Mouse (Mus musculus) neural tube, embryonic 12.5 days (tissue): ENCODE results near the gene Nrn1l. TPM values are rescaled to one million over a fixed set of nuclear protein-coding genes. Genes with fewer than 3 reads are reported as not detected.

ENCODE experiments used
- ATAC-seq: fragments of 200-750 bp; cut with Nextera tagmentation; 2 replicates; pipeline ENCODE4 v1.8.0; 2017; ENCODE audit warnings: low read depth, mild to moderate bottlenecking, moderate TSS enrichment, moderate library complexity; ENCODE audit not compliant: low FRiP score
- H3K27ac ChIP-seq: fragments of 300-500 bp; sonication (generic); 2 replicates; pipeline ENCODE4 v1.5.1; 2016
- H3K27me3 ChIP-seq: fragments of 300-500 bp; sonication (generic); replicated peaks from 2 replicates; pipeline ENCODE4 v1.6.1; 2016; ENCODE audit warnings: mild to moderate bottlenecking
- H3K36me3 ChIP-seq: fragments of 300-500 bp; sonication (generic); 2 replicates; pipeline ENCODE4 v1.6.1; 2016; ENCODE audit warnings: mild to moderate bottlenecking
- H3K4me1 ChIP-seq: fragments of 300-500 bp; sonication (generic); 2 replicates; pipeline ENCODE4 v1.6.1; 2016
- H3K4me2 ChIP-seq: fragments of 300-500 bp; sonication (generic); replicated peaks from 2 replicates; pipeline ENCODE4 v1.6.1; 2016; ENCODE audit warnings: mild to moderate bottlenecking
- H3K4me3 ChIP-seq: fragments of 300-500 bp; sonication (generic); 2 replicates; pipeline ENCODE4 v1.5.1; 2016
- H3K9ac ChIP-seq: fragments of 300-500 bp; sonication (generic); 2 replicates; pipeline ENCODE4 v1.6.1; 2016; ENCODE audit warnings: mild to moderate bottlenecking
- H3K9me3 ChIP-seq: fragments of 300-500 bp; sonication (generic); 2 replicates; pipeline ENCODE4 v1.6.1; 2016; ENCODE audit warnings: mild to moderate bottlenecking
- WGBS: fragments of 180-500 bp; shearing (Covaris S2); methylation state at CpG from one replicate; pipeline ENCODE4 v1.1.7; 2016; 5-methylcytosine and 5-hydroxymethylcytosine counted together
- polyA plus RNA-seq: library from polyadenylated mRNA; unstranded; fragments of >200 nt; fragmentation: Nextera tagmentation; extraction: Ambion mirVana; gene quantifications from 2 replicates; pipeline ENCODE4 v1.2.1, GENCODE M21; 2016

Gene Nrn1l
- polyA plus RNA-seq, 1 experiment from 2014 or later: not detected

DNA sequence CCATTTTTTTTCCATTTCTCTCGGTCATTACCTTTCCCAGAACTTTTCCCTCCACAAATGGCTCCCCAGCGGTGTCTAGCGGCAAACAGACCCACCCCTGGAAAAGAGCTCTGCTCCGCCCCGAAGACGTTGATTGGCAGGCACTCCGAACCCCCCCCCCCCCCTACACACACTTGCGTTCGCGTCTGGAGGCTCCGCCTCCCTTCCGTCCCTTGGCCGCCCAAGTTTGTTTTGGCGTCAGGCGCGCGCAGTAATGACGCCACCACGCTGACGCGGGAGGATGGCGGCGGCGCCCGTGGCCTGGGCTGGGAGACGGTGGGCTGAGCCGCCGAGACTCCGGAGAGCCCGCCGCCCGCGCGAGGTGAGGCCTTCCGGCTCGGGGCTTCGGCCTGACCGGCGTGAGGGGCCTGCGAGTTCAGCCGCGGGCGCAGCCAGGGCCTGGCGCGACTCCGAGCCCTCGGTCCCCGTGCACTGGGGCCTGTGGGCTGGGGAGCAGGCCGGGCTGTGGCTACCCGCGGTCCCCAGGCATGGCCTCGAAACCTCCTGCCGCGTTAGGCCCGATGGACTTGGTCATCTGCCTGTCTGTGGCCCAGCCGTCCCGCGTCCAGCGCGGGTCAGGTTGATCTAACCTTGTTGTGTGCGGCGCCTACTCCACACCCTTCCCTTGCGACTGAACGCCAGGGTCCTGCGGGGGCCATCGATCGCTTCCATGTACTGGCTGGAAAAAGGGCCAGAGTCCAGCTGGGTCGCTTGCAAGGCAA is 7.0 kb downstream of the Nrn1l start, which contains the start of gene Pskh1:
TSS of gene Pskh1 (plus strand) at position 262 of the 761 bp plus-strand sequence.
- peak within 1 kb of the TSS; percentile 93 for H3K4me2 ChIP-seq
- no peaks in the 10 kb centered on the region for H3K9me3 ChIP-seq
- H3K27me3 ChIP-seq: no peaks in the 10 kb centered on the region
- under 1% methylated on average over 68 of the region's 68 CpGs for WGBS
- ATAC-seq: peak; percentile 97
- H3K4me1 ChIP-seq: peaks cover 7% of the 10 kb centered on the region
- H3K9ac ChIP-seq: peak within 1 kb of the TSS; percentile 96
- H3K4me3 ChIP-seq: peak within 1 kb of the TSS; percentile 96
- H3K36me3 ChIP-seq: no peaks in the 10 kb centered on the region
- peak within 1 kb of the TSS; percentile 64; the same call in 1 of the 2 replicates for H3K27ac ChIP-seq

DNA sequence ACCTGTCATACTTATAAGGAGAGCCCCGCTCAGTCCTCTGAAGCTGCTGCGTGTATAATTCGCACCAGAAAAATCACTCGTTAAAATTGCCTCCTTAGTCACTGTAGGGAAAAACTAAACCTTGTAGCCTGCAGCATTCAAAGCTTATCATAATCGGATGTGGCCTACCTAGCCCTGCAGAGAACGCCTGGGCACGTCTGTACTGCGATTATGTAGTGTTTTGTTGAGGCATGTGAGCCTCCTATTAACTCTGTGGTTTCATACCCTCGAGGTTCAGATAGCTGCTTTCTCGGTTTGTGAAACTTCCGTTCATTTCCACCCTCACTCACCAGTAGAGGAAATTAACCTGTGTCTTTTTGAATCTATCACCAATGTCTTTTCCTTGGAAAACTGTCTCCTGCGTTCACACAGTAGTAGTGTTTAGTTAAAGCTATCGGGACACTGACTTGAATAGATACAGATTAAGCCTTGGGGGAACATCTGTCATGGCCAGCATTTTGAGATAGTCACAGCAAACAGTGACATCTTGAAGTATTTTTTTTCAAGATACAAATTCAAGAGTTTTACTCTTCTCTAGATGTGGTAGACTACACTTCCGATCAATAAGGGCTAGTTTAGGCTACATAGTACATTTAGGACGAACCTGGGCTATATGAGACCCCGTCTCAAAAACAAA is 7.7 kb downstream of the Nrn1l start:
- no peaks in the 10 kb centered on the region for H3K27me3 ChIP-seq
- H3K36me3 ChIP-seq: no peaks in the 10 kb centered on the region
- no peak for ATAC-seq
- peak overlapping the region; percentile 93 for H3K4me2 ChIP-seq
- H3K4me3 ChIP-seq: peak overlapping the region; percentile 96
- peak overlapping the region; percentile 64; the same call in 1 of the 2 replicates for H3K27ac ChIP-seq
- no peaks in the 10 kb centered on the region for H3K9me3 ChIP-seq
- peak overlapping the region; percentile 96 for H3K9ac ChIP-seq
- H3K4me1 ChIP-seq: peaks cover 7% of the 10 kb centered on the region
- WGBS: 40% methylated on average over 16 of the region's 16 CpGs

DNA sequence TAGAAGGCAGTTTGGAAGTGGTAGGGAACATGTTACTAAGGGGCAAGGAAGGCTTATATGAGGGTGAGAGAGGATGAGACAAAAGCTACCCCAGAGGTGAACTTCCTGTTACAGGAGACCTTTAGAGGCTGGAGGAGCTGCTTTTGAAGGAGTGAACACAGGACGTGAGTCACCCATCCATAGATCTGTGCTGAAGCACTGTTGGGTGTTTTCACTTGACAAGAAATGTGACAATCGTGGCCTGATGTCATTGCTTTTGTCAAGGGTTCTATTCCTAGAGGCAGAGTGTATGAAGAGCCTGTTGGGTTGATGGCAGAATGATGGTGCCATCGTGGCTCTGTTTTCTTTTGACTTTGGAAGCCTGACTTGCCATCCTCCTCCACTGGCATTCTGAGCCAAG is 26.0 kb downstream of the Nrn1l start:
- H3K9me3 ChIP-seq: no peaks in the 10 kb centered on the region
- H3K27ac ChIP-seq: no peak overlapping the region
- H3K4me3 ChIP-seq: no peak overlapping the region
- no peak overlapping the region for H3K9ac ChIP-seq
- no peak for ATAC-seq
- H3K4me1 ChIP-seq: no peaks in the 10 kb centered on the region
- H3K27me3 ChIP-seq: no peaks in the 10 kb centered on the region
- peaks cover 17% of the 10 kb centered on the region; the same call in 1 of the 2 replicates for H3K36me3 ChIP-seq
- H3K4me2 ChIP-seq: no peak overlapping the region
- 91% methylated on average over 3 of the region's 3 CpGs for WGBS

DNA sequence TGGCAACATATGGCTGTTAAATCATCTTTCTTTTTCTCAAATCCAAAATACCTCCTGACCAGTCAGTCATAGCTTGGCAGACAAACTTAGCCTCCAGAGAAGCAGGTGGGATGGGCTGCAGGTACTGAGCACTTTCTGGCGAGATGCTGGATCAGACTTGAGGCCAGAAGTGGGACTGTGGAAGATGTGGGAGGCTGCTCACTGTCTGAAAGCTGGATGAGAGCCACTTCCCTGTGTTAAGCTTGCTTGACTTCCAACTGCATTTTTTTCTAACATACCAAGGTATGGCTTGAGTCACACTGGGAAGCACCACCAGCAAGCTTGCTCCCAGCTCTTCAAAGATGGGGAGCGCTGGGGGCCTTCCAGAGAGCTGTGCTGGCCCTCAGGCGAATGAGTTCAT is 31.8 kb downstream of the Nrn1l start:
- Histone ChIP-seq H3K4me2 (no peak overlapping the region), H3K36me3 (peaks cover 9% of the 10 kb centered on the region; the same call in 1 of the 2 replicates), H3K27me3 (no peaks in the 10 kb centered on the region), H3K27ac (no peak overlapping the region), H3K9me3 (no peaks in the 10 kb centered on the region), H3K9ac (no peak overlapping the region), H3K4me3 (no peak overlapping the region), H3K4me1 (no peaks in the 10 kb centered on the region)
- ATAC-seq: no peak
- WGBS: 74% methylated on average over 3 of the region's 3 CpGs

DNA sequence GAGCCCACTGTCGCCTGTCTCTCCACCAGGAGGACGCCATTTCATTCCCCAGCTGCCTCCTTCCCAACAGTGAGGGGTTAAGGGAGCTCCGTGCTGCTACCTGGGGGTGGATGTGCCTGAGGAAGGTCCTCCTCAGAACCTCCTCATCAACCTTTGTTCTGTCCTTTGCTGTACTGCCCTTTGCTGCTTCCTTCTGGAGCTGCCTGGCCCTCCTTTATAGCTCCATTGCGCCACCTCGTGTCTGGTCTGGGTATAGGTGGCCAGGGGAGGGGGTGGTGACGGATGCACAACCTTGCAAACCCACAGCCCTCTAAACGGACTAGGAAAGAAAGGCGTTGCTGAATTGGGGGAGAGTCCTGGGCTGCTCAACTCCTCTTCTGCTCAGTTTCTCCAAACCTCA is 37.2 kb downstream of the Nrn1l start:
- H3K4me3 ChIP-seq: no peak overlapping the region
- no peaks in the 10 kb centered on the region for H3K27me3 ChIP-seq
- 14% methylated on average over 8 of the region's 8 CpGs for WGBS
- H3K4me2 ChIP-seq: no peak overlapping the region
- 0 out of 2 replicates have a peak overlapping the region, but pooled peaks have one; percentile 33 for H3K9ac ChIP-seq
- H3K27ac ChIP-seq: no peak overlapping the region
- peaks cover 10% of the 10 kb centered on the region; the same call in 1 of the 2 replicates for H3K36me3 ChIP-seq
- H3K4me1 ChIP-seq: peaks cover 5% of the 10 kb centered on the region; the same call in 1 of the 2 replicates
- no peaks in the 10 kb centered on the region for H3K9me3 ChIP-seq
- peak; percentile 67 for ATAC-seq

DNA sequence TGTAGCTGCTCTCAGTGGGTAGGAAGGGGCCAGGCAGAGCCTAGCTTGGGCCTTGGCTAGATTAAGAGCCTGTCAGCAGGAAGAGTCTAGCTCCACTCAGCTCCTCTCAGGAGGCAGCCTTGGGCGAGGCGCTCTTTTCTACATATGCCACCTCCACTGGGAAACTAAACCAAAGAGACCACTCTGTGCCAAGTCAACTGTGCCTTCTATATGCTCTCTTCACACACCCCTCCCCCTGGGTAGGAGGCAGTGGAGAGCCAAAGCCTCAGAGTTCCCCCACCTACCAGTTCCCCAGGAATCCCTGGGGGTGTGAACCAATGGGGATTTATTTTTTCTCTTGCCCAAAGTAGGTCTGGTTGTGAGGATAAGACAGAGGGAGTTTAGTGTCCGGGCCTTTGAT is 37.9 kb downstream of the Nrn1l start:
- H3K36me3 ChIP-seq: peaks cover 10% of the 10 kb centered on the region; the same call in 1 of the 2 replicates
- 91% methylated on average over 3 of the region's 3 CpGs for WGBS
- no peak overlapping the region for H3K4me3 ChIP-seq
- ATAC-seq: no peak
- no peaks in the 10 kb centered on the region for H3K9me3 ChIP-seq
- H3K27me3 ChIP-seq: no peaks in the 10 kb centered on the region
- no peak overlapping the region for H3K27ac ChIP-seq
- peaks cover 12% of the 10 kb centered on the region for H3K4me1 ChIP-seq
- no peak overlapping the region for H3K9ac ChIP-seq
- H3K4me2 ChIP-seq: no peak overlapping the region

DNA sequence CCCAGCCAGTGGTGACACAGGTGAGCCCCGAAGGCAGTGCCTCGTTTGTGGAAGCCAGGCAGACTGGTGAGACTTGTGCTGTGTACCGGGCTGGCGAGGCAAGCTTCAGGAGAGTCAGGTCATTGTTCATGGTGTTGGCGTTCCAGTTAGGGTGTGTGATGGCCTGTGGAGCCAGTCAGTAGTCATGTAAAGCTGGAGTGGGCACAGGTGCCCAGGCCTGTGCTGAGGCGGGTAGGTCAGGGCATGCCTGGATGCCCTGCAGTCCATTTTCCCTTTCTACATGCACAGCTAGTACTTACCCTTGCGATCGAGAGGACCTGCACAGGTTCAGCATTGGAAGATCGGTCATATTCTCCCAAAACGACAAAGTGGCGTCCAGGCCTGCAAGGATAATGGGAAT is 39.2 kb downstream of the Nrn1l start:
- Histone ChIP-seq H3K4me2 (no peak overlapping the region), H3K9ac (no peak overlapping the region), H3K36me3 (peaks cover 10% of the 10 kb centered on the region; the same call in 1 of the 2 replicates), H3K4me3 (no peak overlapping the region), H3K9me3 (no peaks in the 10 kb centered on the region), H3K27me3 (no peaks in the 10 kb centered on the region), H3K27ac (no peak overlapping the region), H3K4me1 (peaks cover 17% of the 10 kb centered on the region)
- 91% methylated on average over 11 of the region's 11 CpGs for WGBS
- ATAC-seq: no peak

DNA sequence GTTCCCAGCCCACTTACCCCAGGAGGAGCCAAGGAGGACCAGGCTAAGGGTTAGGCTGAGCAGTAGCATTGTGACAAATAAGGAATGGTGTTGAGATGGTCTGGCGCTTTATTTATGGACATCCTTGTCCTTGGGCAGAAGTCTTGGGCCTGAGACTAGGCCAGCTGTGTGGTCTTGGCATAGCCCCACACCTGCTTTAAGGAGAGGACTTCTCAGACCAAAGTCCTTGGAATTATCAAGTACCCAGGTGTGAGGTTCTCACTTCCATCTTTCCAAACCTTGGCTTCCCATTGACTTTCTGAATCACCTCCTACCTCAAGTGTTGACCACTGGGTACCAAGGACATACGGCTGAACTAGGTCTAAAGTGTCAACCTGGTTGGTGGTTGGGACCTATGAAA is 40.4 kb downstream of the Nrn1l start, which contains the start of gene Ctrl:
TSS of gene Ctrl (minus strand) at position 101 of the 400 bp plus-strand sequence.
- H3K9me3 ChIP-seq: no peaks in the 10 kb centered on the region
- no peak within 1 kb of the TSS for H3K4me3 ChIP-seq
- H3K36me3 ChIP-seq: peaks cover 10% of the 10 kb centered on the region; the same call in 1 of the 2 replicates
- no peak within 1 kb of the TSS for H3K9ac ChIP-seq
- peaks cover 23% of the 10 kb centered on the region for H3K4me1 ChIP-seq
- no peaks in the 10 kb centered on the region for H3K27me3 ChIP-seq
- 95% methylated on average over 2 of the region's 2 CpGs for WGBS
- no peak within 1 kb of the TSS for H3K27ac ChIP-seq
- ATAC-seq: no peak
- no peak within 1 kb of the TSS for H3K4me2 ChIP-seq

DNA sequence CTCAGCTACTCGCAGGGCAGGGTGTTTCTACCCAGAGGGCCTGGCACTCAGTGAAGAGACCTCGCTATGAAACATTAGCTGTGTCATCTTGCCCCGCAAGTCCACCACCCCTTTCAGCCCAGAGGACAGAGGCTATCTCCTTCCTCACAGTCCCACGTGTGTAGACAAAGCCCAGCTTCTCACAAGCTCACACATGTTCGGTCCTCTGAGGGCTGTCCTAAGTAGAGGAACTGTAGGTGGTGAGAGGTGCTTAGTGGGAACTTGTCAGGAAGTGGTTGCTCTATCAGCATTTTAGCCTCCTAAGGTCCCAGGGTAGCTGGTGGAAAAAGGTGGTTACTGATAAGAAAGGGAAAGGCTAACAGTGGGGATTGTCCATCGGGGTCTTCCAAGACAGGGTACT is 41.7 kb downstream of the Nrn1l start:
- no peaks in the 10 kb centered on the region for H3K27me3 ChIP-seq
- no peaks in the 10 kb centered on the region for H3K9me3 ChIP-seq
- no peak overlapping the region for H3K9ac ChIP-seq
- H3K36me3 ChIP-seq: peaks cover 6% of the 10 kb centered on the region; the same call in 1 of the 2 replicates
- H3K27ac ChIP-seq: no peak overlapping the region
- H3K4me1 ChIP-seq: peaks cover 23% of the 10 kb centered on the region
- no peak overlapping the region for H3K4me2 ChIP-seq
- no peak overlapping the region for H3K4me3 ChIP-seq
- no peak for ATAC-seq
- WGBS: 89% methylated on average over 6 of the region's 6 CpGs

DNA sequence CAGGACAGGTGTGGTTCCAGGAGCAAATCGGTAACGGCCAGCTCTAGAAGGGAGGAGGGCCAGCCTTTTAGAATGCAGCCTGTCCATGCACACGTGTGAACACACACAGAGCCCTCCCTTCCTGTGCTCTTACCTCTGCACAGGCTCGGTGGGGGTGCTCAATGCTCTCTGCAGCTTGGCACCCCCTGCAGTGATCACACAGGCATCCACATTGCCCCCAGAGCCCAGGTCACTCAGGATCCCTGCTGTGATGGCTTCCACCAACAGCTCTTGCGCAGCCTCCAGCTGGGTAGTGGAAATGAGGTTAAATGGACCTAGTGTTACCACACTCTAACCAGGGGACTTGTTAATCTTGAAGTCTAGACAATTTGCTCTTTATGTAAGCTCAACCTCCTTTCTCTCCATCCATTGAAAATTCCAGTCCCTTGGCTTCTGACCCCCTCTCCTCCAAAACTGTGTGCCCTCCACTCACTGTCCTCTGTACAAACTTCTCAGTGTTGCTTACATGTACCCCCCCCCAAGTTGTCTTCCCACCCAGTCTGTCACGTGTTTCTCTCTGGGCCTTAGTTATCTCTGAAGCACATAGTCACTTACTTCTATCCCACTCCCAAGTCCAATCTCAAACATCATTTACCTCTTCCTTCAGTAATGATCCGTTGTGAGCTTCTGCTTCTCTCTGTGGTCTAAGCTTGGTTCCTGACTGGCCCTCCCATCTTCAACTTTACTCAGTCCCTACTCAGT is 42.7 kb downstream of the Nrn1l start:
- no peak for ATAC-seq
- peak overlapping the region; percentile 71 for H3K4me3 ChIP-seq
- H3K36me3 ChIP-seq: peaks cover 6% of the 10 kb centered on the region; the same call in 1 of the 2 replicates
- no peak overlapping the region for H3K27ac ChIP-seq
- H3K4me1 ChIP-seq: peaks cover 19% of the 10 kb centered on the region
- no peaks in the 10 kb centered on the region for H3K27me3 ChIP-seq
- WGBS: 29% methylated on average over 7 of the region's 7 CpGs
- no peaks in the 10 kb centered on the region for H3K9me3 ChIP-seq
- peak overlapping the region; percentile 81; the same call in 1 of the 2 replicates for H3K9ac ChIP-seq
- peak overlapping the region; percentile 97 for H3K4me2 ChIP-seq

DNA sequence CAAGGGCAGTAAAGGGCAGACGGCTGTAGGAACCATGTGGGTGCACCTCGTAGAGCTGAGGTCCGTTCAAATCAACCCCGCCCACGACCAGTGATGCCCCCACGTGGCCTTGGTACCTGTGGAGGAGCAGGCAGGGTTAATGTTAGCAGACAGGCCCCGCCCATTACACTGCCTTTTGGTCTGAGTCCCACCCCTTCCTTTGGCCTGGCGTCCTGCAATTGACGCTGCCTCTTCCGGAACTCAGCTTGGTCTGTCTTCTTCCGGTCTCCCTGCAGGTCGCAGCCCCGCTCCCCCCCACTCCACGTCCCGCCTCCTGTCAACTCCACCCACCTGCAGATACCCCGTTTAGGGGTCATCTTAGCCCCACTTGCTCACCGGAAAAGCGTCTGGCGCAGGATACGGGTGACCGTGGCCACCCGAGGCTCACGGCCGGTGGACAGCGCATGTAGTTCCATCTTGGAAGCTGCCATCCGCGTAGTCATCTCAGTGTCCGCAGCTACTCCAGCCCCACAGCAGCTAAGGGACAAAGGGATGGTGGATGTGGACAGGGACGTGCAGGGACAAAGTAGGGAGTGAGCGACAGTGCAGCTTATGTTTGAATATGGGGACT is 43.6 kb downstream of the Nrn1l start:
- peak; percentile 84 for ATAC-seq
- no peaks in the 10 kb centered on the region for H3K9me3 ChIP-seq

More for the DNA sequence above, 43.6 kb downstream of the Nrn1l start:
- under 1% methylated on average over 30 of the region's 30 CpGs for WGBS
- Histone ChIP-seq H3K27ac (peak overlapping the region; percentile 82), H3K27me3 (no peaks in the 10 kb centered on the region), H3K4me3 (peak overlapping the region; percentile 71), H3K4me1 (peaks cover 19% of the 10 kb centered on the region), H3K9ac (peak overlapping the region; percentile 81), H3K36me3 (peaks cover 6% of the 10 kb centered on the region; the same call in 1 of the 2 replicates), H3K4me2 (peak overlapping the region; percentile 97)
